Mouse (Mus musculus) hindlimb bud, embryonic 11.5 days (tissue): ENCODE measurements at regions not wholly inside any gene's neighbourhood (a gene's known extent, or its start where the extent isn't known, plus 50 kb on each side); places are given as distances from the start of the nearest gene placed in this dataset.

Experiments used
- DNase-seq: peaks from one replicate; pipeline ENCODE4 v3.0.0-alpha.2; 2012; ENCODE audit warnings: low read depth, low spot score; ENCODE audit errors: extremely low spot score

- no peak for DNase-seq
Measured at GRCm38 (mm10) chr6:127293829-127294228, 141.8 kb upstream of the Ccnd2 start.

- no peak for DNase-seq
Measured at GRCm38 (mm10) chr6:127298105-127298504, 146.1 kb upstream of the Ccnd2 start.

GRCm38 (mm10) chr6:127311192-127312054, 135.2 kb upstream of the Parp11 start:
- no peak for DNase-seq

- no peak for DNase-seq
Measured at GRCm38 (mm10) chr6:127317309-127317708, 129.3 kb upstream of the Parp11 start.

- DNase-seq: no peak
Measured at GRCm38 (mm10) chr6:127318746-127319582, 127.7 kb upstream of the Parp11 start.

- DNase-seq: no peak
Measured at GRCm38 (mm10) chr6:127320600-127320999, 126.0 kb upstream of the Parp11 start.

- no peak for DNase-seq
Measured at GRCm38 (mm10) chr6:127321031-127321430, 125.6 kb upstream of the Parp11 start.

GRCm38 (mm10) chr6:127322398-127322797, 124.2 kb upstream of the Parp11 start:
- no peak for DNase-seq

GRCm38 (mm10) chr6:127324984-127325383, 121.7 kb upstream of the Parp11 start:
- DNase-seq: no peak

- DNase-seq: no peak
Measured at GRCm38 (mm10) chr6:127325596-127326332, 120.9 kb upstream of the Parp11 start.

GRCm38 (mm10) chr6:127326333-127326729, 120.3 kb upstream of the Parp11 start:
- no peak for DNase-seq

GRCm38 (mm10) chr6:127329191-127330014, 117.2 kb upstream of the Parp11 start:
- no peak for DNase-seq

- DNase-seq: peak; percentile 74
Measured at GRCm38 (mm10) chr6:127330015-127330705, 116.5 kb upstream of the Parp11 start.

- DNase-seq: no peak
Measured at GRCm38 (mm10) chr6:127331091-127331490, 115.5 kb upstream of the Parp11 start.

GRCm38 (mm10) chr6:127334256-127334655, 112.4 kb upstream of the Parp11 start:
- DNase-seq: no peak

GRCm38 (mm10) chr6:127335462-127335886, 111.2 kb upstream of the Parp11 start:
- DNase-seq: no peak

- no peak for DNase-seq
Measured at GRCm38 (mm10) chr6:127335996-127336660, 110.5 kb upstream of the Parp11 start.

- DNase-seq: no peak
Measured at GRCm38 (mm10) chr6:127336681-127337397, 109.8 kb upstream of the Parp11 start.
